Comparison of ENCODE assay signal across 13 mouse cellular contexts in genomic region chr11:86678957-86679356, GRCm38 (mm10). TPM values are rescaled to one million over a fixed set of nuclear protein-coding genes. Genes with fewer than 3 reads are reported as not detected.
DNase-seq lines count a peak whose midpoint lies in the region; ATAC-seq lines count a peak whose summit lies in the region.
"Had no signal": no experiment of that assay in that cellular context is flagged by ENCODE, and none has a peak within 500 bp of the region (broad histone marks: within the 10 kb centered on the region; RNA-seq: fewer than 3 reads in every experiment).

No protein-coding gene starts in this region.

- H3K9ac ChIP-seq in intestine, embryonic 16.5 days (ENCODE audit: low read depth, low read length): no peak overlapping the region
- H3K9ac ChIP-seq in kidney, embryonic 15.5 days: no peak overlapping the region
- H3K9ac ChIP-seq: forebrain, postnatal 0 days; neural tube, embryonic 13.5 days had no signal

- no peak overlapping the region for H3K4me3 ChIP-seq in intestine, embryonic 16.5 days (ENCODE audit: low read length)
- no peak overlapping the region for H3K4me3 ChIP-seq in kidney, embryonic 15.5 days (replicated peaks)
- H3K4me3 ChIP-seq: neural tube, embryonic 13.5 days had no signal

- no peaks in the 10 kb centered on the region for H3K27me3 ChIP-seq in intestine, embryonic 16.5 days (replicated peaks; ENCODE audit: control insufficient read depth, insufficient read depth, low read length)
- no peaks in the 10 kb centered on the region for H3K27me3 ChIP-seq in kidney, embryonic 15.5 days
- H3K27me3 ChIP-seq: neural tube, embryonic 13.5 days had no signal

- no peaks in the 10 kb centered on the region for H3K4me1 ChIP-seq in intestine, embryonic 16.5 days (ENCODE audit: control insufficient read depth, insufficient read depth, low read length)
- H3K4me1 ChIP-seq in kidney, embryonic 15.5 days: peaks cover 29% of the 10 kb centered on the region

- no peaks in the 10 kb centered on the region for H3K36me3 ChIP-seq in intestine, embryonic 16.5 days (ENCODE audit: control insufficient read depth, insufficient read depth, low read length)
- peaks cover 8% of the 10 kb centered on the region; the same call in 1 of the 2 replicates for H3K36me3 ChIP-seq in kidney, embryonic 15.5 days
- H3K36me3 ChIP-seq: neural tube, embryonic 13.5 days had no signal

- intact Hi-C loops in left cerebral cortex, postnatal 10 days (cut with DNase I): no loop called here

- H3K27ac ChIP-seq in intestine, embryonic 16.5 days (ENCODE audit: low read length): peak overlapping the region; percentile 74
- peak overlapping the region; percentile 74 for H3K27ac ChIP-seq in kidney, embryonic 15.5 days
- H3K27ac ChIP-seq: neural tube, embryonic 13.5 days had no signal

- no peak overlapping the region for H3K4me2 ChIP-seq in intestine, embryonic 16.5 days (ENCODE audit: low read depth, low read length)
- H3K4me2 ChIP-seq in kidney, embryonic 15.5 days: no peak overlapping the region
- H3K4me2 ChIP-seq: heart, embryonic 11.5 days; neural tube, embryonic 13.5 days had no signal

- 64% methylated on average over 5 of the region's 5 CpGs for WGBS in intestine, embryonic 16.5 days
- WGBS in kidney, embryonic 15.5 days: 45% methylated on average over 5 of the region's 5 CpGs

- DNase-seq in heart, adult 11 months: peak; percentile 80
- no peak for DNase-seq in heart, adult 8-10 months (ENCODE audit: low spot score)
- peak; percentile 57 for DNase-seq in lung, postnatal 36 days
- DNase-seq in adrenal gland, adult 18-20 months (ENCODE audit: low spot score in 2 of 2): no peak
- DNase-seq in urinary bladder, adult 2 months (ENCODE audit: low spot score): no peak
- DNase-seq in left cerebral cortex, postnatal 10 days (ENCODE audit: extremely low spot score in 1 of 2, low spot score in 2 of 2): no peak
- DNase-seq: adrenal gland, postnatal 36 days; cerebellum, postnatal 14 days; forebrain, postnatal 0 days had no signal

- H3K9me3 ChIP-seq in intestine, embryonic 16.5 days (ENCODE audit: control insufficient read depth, low read length): no peaks in the 10 kb centered on the region
- H3K9me3 ChIP-seq in kidney, embryonic 15.5 days (replicated peaks): no peaks in the 10 kb centered on the region
- H3K9me3 ChIP-seq: neural tube, embryonic 13.5 days had no signal

- ATAC-seq in intestine, embryonic 16.5 days: peak; percentile 75
- peak; percentile 49 for ATAC-seq in kidney, embryonic 15.5 days (replicated peaks; ENCODE audit: low FRiP score)
- ATAC-seq: forebrain, postnatal 0 days had no signal

RNA-seq across cellular contexts. Expression of gene Vmp1, which starts 4.7 kb away (rescaled TPM):
- 10 to 100 TPM; 60.2 to 77.1 (median 64.7) TPM for total RNA-seq in heart, adult 8-10 months (2022)
- 220 and 272 TPM in 2 replicates for polyA plus RNA-seq in intestine, embryonic 16.5 days (2015; fragmentation: Nextera tagmentation; extraction: Ambion mirVana)
- 139 and 144 TPM in 2 replicates for polyA plus RNA-seq in kidney, embryonic 15.5 days (2015; fragmentation: Nextera tagmentation; extraction: Ambion mirVana)
- 100 to 1,000 TPM; 106 to 139 TPM for total RNA-seq in adrenal gland, adult 18-20 months (2021)
- 232 and 365 TPM in 2 replicates for polyA plus RNA-seq in urinary bladder, adult 2 months (2012; rRNA removed)
- 100 to 1,000 TPM; 165 to 171 TPM for total RNA-seq in left cerebral cortex, postnatal 10 days (2021)

RNA-seq across cellular contexts. Expression of gene Ptrh2, which starts 4.8 kb away (rescaled TPM):
- 1 to 10 TPM; 6.6 to 7.3 (median 7.1) TPM for total RNA-seq in heart, adult 8-10 months (2022)
- polyA plus RNA-seq in intestine, embryonic 16.5 days (2015; fragmentation: Nextera tagmentation; extraction: Ambion mirVana): 27.0 and 28.2 TPM in 2 replicates
- 35.8 and 38.2 TPM in 2 replicates for polyA plus RNA-seq in kidney, embryonic 15.5 days (2015; fragmentation: Nextera tagmentation; extraction: Ambion mirVana)
- 10 to 100 TPM; 12.4 to 12.7 TPM for total RNA-seq in adrenal gland, adult 18-20 months (2021)
- polyA plus RNA-seq in urinary bladder, adult 2 months (2012; rRNA removed): 11.9 and 12.8 TPM in 2 replicates
- 10 to 100 TPM; 10.6 to 11.0 TPM for total RNA-seq in left cerebral cortex, postnatal 10 days (2021)

Comparison
In these comparisons a context has a peak if more than half of its experiments do, and no peak if none do; other contexts are left out.
1. DNase-seq: peak in heart, adult 11 months (single experiment) and lung, postnatal 36 days (single experiment); none in heart, adult 8-10 months (single experiment), adrenal gland, adult 18-20 months (0 of 2), urinary bladder, adult 2 months (single experiment) and left cerebral cortex, postnatal 10 days (0 of 2).